Mouse (Mus musculus) CH12.LX (cell line): ENCODE results near the gene Arhgef3. TPM values are rescaled to one million over a fixed set of nuclear protein-coding genes. Genes with fewer than 3 reads are reported as not detected.

ENCODE experiments used
- DNase-seq: peaks from one replicate; pipeline ENCODE4 v3.0.0-alpha.2; 2013; ENCODE audit errors: extremely low read depth
- H3K27ac ChIP-seq: 2 replicates; pipeline ENCODE4 v1.5.1; 2012; ENCODE audit warnings: low read depth, mild to moderate bottlenecking, control low read depth, moderate library complexity; ENCODE audit not compliant: insufficient read depth
- H3K27me3 ChIP-seq: replicated peaks from 2 replicates; pipeline ENCODE3; 2012; ENCODE audit warnings: inconsistent platforms
- H3K36me3 ChIP-seq, 2 experiments: replicated peaks in 1 of 2; 2 replicates each; pipeline versions ENCODE3 to v1.6.1; 2012; ENCODE audit warnings: inconsistent platforms in 1 of 2, low read length in 1 of 2, mild to moderate bottlenecking in 1 of 2, mixed read lengths in 1 of 2, moderate library complexity in 1 of 2; ENCODE audit not compliant: control insufficient read depth in 1 of 2, insufficient read depth in 1 of 2
- H3K4me1 ChIP-seq, 2 experiments: 2 replicates each; pipeline ENCODE4 v1.6.1; 2012; ENCODE audit warnings: inconsistent platforms in 1 of 2, moderate library complexity in 1 of 2; ENCODE audit not compliant: insufficient read depth in 2 of 2, control insufficient read depth in 1 of 2
- H3K4me2 ChIP-seq: 2 replicates; pipeline ENCODE4 v1.6.1; 2012; ENCODE audit warnings: low read depth, mild to moderate bottlenecking, control low read depth; ENCODE audit not compliant: poor library complexity, insufficient read depth, severe bottlenecking
- H3K4me3 ChIP-seq, 3 experiments: fragments of 150-350 bp in 1 of 3; sonication (generic) in 1 of 3; replicated peaks in 1 of 3; 2 replicates each; pipeline versions ENCODE3 to v1.5.1; 2011 to 2012; ENCODE audit warnings: low read depth in 2 of 3, low read length in 2 of 3, mild to moderate bottlenecking in 2 of 3, moderate library complexity in 2 of 3, control low read depth in 1 of 3, improper control_type of control experiment in 1 of 3, inconsistent platforms in 1 of 3, mixed read lengths in 1 of 3; ENCODE audit not compliant: poor library complexity in 1 of 3
- H3K79me2 ChIP-seq: replicated peaks from 2 replicates; pipeline ENCODE4 v1.6.1; 2012; ENCODE audit warnings: mild to moderate bottlenecking, moderate library complexity; ENCODE audit not compliant: control insufficient read depth, poor library complexity, insufficient read depth, severe bottlenecking; ENCODE audit errors: extremely low read depth
- H3K9ac ChIP-seq: 2 replicates; pipeline ENCODE4 v1.6.1; 2012; ENCODE audit warnings: low read depth, mild to moderate bottlenecking, control low read depth, moderate library complexity; ENCODE audit not compliant: insufficient read depth
- H3K9me3 ChIP-seq: replicated peaks from 2 replicates; pipeline ENCODE3; 2012; ENCODE audit warnings: low read length, inconsistent platforms, mixed read lengths
- CHD2 ChIP-seq: IDR thresholded peaks from 2 replicates; pipeline ENCODE4 v1.6.1; 2011; ENCODE audit warnings: low read length, improper control_type of control experiment
- CTCF ChIP-seq, 2 experiments: IDR thresholded peaks in 1 of 2; conservative IDR thresholded peaks in 1 of 2; 2 replicates each; pipeline ENCODE4 v1.5.1; 2011 to 2012; ENCODE audit warnings: low read depth in 2 of 2, low read length in 2 of 2, improper control_type of control experiment in 1 of 2, inconsistent platforms in 1 of 2, mild to moderate bottlenecking in 1 of 2, moderate library complexity in 1 of 2
- E2F4 ChIP-seq: IDR thresholded peaks from 2 replicates; pipeline ENCODE4 v1.6.1; 2011; ENCODE audit warnings: low read depth, low read length, improper control_type of control experiment; ENCODE audit not compliant: insufficient replicate concordance
- JUND ChIP-seq: conservative IDR thresholded peaks from 2 replicates; pipeline ENCODE4 v1.6.1; 2011; ENCODE audit warnings: low read depth, low read length, improper control_type of control experiment
- MAFK ChIP-seq: IDR thresholded peaks from 2 replicates; pipeline ENCODE4 v1.6.1; 2011; ENCODE audit warnings: low read length, improper control_type of control experiment; ENCODE audit not compliant: insufficient replicate concordance
- MAX ChIP-seq: IDR thresholded peaks from 2 replicates; pipeline ENCODE4 v1.6.1; 2011; ENCODE audit warnings: low read length, improper control_type of control experiment
- MAZ ChIP-seq: IDR thresholded peaks from 2 replicates; pipeline ENCODE4 v1.6.1; 2012; ENCODE audit warnings: low read depth, mild to moderate bottlenecking, inconsistent platforms, low read length, improper control_type of control experiment, moderate library complexity
- MEF2A ChIP-seq: IDR thresholded peaks from 2 replicates; pipeline ENCODE4 v1.6.1; 2014; ENCODE audit warnings: low read depth, mild to moderate bottlenecking, inconsistent platforms, low read length, improper control_type of control experiment, borderline replicate concordance
- MXI1 ChIP-seq: IDR thresholded peaks from 2 replicates; pipeline ENCODE4 v1.6.1; 2011; ENCODE audit warnings: mild to moderate bottlenecking, low read depth, low read length, improper control_type of control experiment
- PAX5 ChIP-seq: IDR thresholded peaks from 2 replicates; pipeline ENCODE4 v1.6.1; 2012; ENCODE audit warnings: low read length, inconsistent platforms, mixed read lengths
- POLR2A ChIP-seq: IDR thresholded peaks from 2 replicates; pipeline ENCODE4 v1.6.1; 2011; ENCODE audit warnings: low read depth, mild to moderate bottlenecking, improper control_type of control experiment, low read length
- SIN3A ChIP-seq: IDR thresholded peaks from 2 replicates; pipeline ENCODE4 v1.6.1; 2012; ENCODE audit warnings: low read length, improper control_type of control experiment, inconsistent platforms
- SMC3 ChIP-seq: IDR thresholded peaks from 2 replicates; pipeline ENCODE4 v1.6.1; 2011; ENCODE audit warnings: low read depth, low read length, improper control_type of control experiment
- TBP ChIP-seq: conservative IDR thresholded peaks from 2 replicates; pipeline ENCODE4 v1.6.1; 2011; ENCODE audit warnings: low read depth, low read length, improper control_type of control experiment
- UBTF ChIP-seq: IDR thresholded peaks from 2 replicates; pipeline ENCODE4 v1.6.1; 2012; ENCODE audit warnings: low read depth, mild to moderate bottlenecking, inconsistent platforms, low read length, improper control_type of control experiment, moderate library complexity
- USF1 ChIP-seq: IDR thresholded peaks from 2 replicates; pipeline ENCODE4 v1.6.1; 2014; ENCODE audit warnings: low read depth, mild to moderate bottlenecking, inconsistent platforms, low read length, improper control_type of control experiment
- USF2 ChIP-seq: conservative IDR thresholded peaks from 2 replicates; pipeline ENCODE4 v1.6.1; 2011; ENCODE audit warnings: low read depth, low read length, improper control_type of control experiment
- ZKSCAN1 ChIP-seq: IDR thresholded peaks from 2 replicates; pipeline ENCODE4 v1.6.1; 2012; ENCODE audit warnings: low read depth, inconsistent platforms, low read length, improper control_type of control experiment, borderline replicate concordance
- dilution Hi-C: fragments of 300-500 bp; cut with MboI; formaldehyde crosslinking; loops from 2 replicates; pipeline ENCODE4 v1.14.3; 2020; ENCODE audit warnings: low sequenced_read_pairs; ENCODE audit not compliant: extremely low pct_unique_long_range_greater_than_20kb, extremely low pct_ligation_motif_present
- in situ Hi-C: fragments of 300-500 bp; cut with MboI; formaldehyde crosslinking; loops from 3 replicates; pipeline ENCODE4 v1.14.3; 2019; ENCODE audit warnings: low sequenced_read_pairs, low pct_ligation_motif_present, low pct_unique_long_range_greater_than_20kb, mixed read lengths
- polyA plus RNA-seq: library from polyadenylated mRNA; unstranded; fragments of >175 nt; gene quantifications from 2 replicates; pipeline ENCODE4 v1.2.1, GENCODE M21; 2012; ENCODE audit warnings: low read depth; ENCODE audit not compliant: insufficient read length
- total RNA-seq, 2 experiments: library from RNA; depleted of rRNA; stranded (reverse); fragments of 300-350 nt in 1 of 2; fragments of >200 nt in 1 of 2; gene quantifications; 2 replicates each; pipeline ENCODE4 v1.2.3; 2012 to 2014

Gene Arhgef3
- total and polyA plus RNA-seq, 3 experiments = 0.51 to 0.64 (median 0.62) TPM

GRCm38 (mm10) chr14:27219668-27220067 is 105.0 kb downstream of the Arhgef3 start:
- Histone ChIP-seq H3K4me2 (no peak overlapping the region), H3K36me3 (no peaks in the 10 kb centered on the region), H3K27ac (no peak overlapping the region), H3K27me3 (no peaks in the 10 kb centered on the region), H3K79me2 (no peaks in the 10 kb centered on the region), H3K4me3 (no peak overlapping the region), H3K4me1 (peaks cover 0 to 3% of the 10 kb centered on the region in 2 experiments; a peak in 1 of 4 replicates), H3K9me3 (peaks cover 2% of the 10 kb centered on the region), H3K9ac (no peak overlapping the region)
- no peak for TF ChIP-seq MAX
- TF ChIP-seq ZKSCAN1 = no peak
- TF ChIP-seq E2F4 = no peak
- no peak for TF ChIP-seq PAX5
- no peak for TF ChIP-seq SIN3A
- TF ChIP-seq MEF2A = no peak
- no peak for TF ChIP-seq MAFK
- no peak for TF ChIP-seq UBTF
- no peak for TF ChIP-seq MXI1
- no peak for TF ChIP-seq SMC3
- no peak for TF ChIP-seq TBP
- no peak for TF ChIP-seq USF2
- TF ChIP-seq JUND = no peak
- TF ChIP-seq CTCF (conservative IDR thresholded peaks at IDR 0.05 in 1 of 2, IDR thresholded peaks at IDR 0.05 in 1 of 2; ENCODE audit: low read depth in 2 of 2, low read length in 2 of 2) = no peak
- no peak for DNase-seq
- in situ Hi-C loops (no loop called here), dilution Hi-C loops (no loop called here)

GRCm38 (mm10) chr14:27220297-27220696 is 105.6 kb downstream of the Arhgef3 start:
- H3K4me1 ChIP-seq = peaks cover 0 to 5% of the 10 kb centered on the region in 2 experiments; a peak in 1 of 4 replicates
- 0 out of 2 replicates have a peak, but pooled peaks have one; percentile 17 for TF ChIP-seq MAFK
- no peak for TF ChIP-seq JUND
- peaks cover 2% of the 10 kb centered on the region for H3K9me3 ChIP-seq
- dilution Hi-C loops = no loop called here
- no peak overlapping the region for H3K4me2 ChIP-seq
- no peak overlapping the region for H3K27ac ChIP-seq
- H3K36me3 ChIP-seq = no peaks in the 10 kb centered on the region
- no peak for DNase-seq
- no peaks in the 10 kb centered on the region for H3K27me3 ChIP-seq
- no peaks in the 10 kb centered on the region for H3K79me2 ChIP-seq
- H3K9ac ChIP-seq = no peak overlapping the region
- no peak overlapping the region for H3K4me3 ChIP-seq
- in situ Hi-C loops = no loop called here

GRCm38 (mm10) chr14:27224636-27225035 is 109.9 kb downstream of the Arhgef3 start:
- no peak overlapping the region for H3K4me2 ChIP-seq
- dilution Hi-C loops (no loop called here), in situ Hi-C loops (no loop called here)
- no peaks in the 10 kb centered on the region for H3K27me3 ChIP-seq
- peaks cover 0 to 10% of the 10 kb centered on the region in 2 experiments; a peak in 2 of 4 replicates for H3K4me1 ChIP-seq
- no peaks in the 10 kb centered on the region for H3K36me3 ChIP-seq
- no peak overlapping the region for H3K27ac ChIP-seq
- DNase-seq = no peak
- no peaks in the 10 kb centered on the region for H3K79me2 ChIP-seq
- peaks cover 2% of the 10 kb centered on the region for H3K9me3 ChIP-seq
- no peak overlapping the region for H3K4me3 ChIP-seq
- no peak for TF ChIP-seq MAZ
- no peak for TF ChIP-seq CHD2
- TF ChIP-seq MEF2A = no peak
- no peak for TF ChIP-seq JUND
- no peak for TF ChIP-seq POLR2A
- no peak for TF ChIP-seq USF1
- no peak overlapping the region for H3K9ac ChIP-seq
